Mouse (Mus musculus) frontal cortex, postnatal 25 days (tissue): ENCODE data around the gene Ube2u.
"Not testable (repeated sequence)": the region's sequence is repeated elsewhere in the genome, so short reads cannot be mapped to it uniquely, and the experiment has no call there.

ENCODE experiments used
- DNase-seq, 2 experiments: peaks; one replicate each; pipeline ENCODE4 v3.0.0; 2022; ENCODE audit warnings: low spot score in 2 of 2

The Ube2u gene

GRCm38 (mm10) chr4:100478592-100479321 is at the start of gene Ube2u:
Ube2u (plus strand) TSS chr4:100478849.
- DNase-seq = no peak

- DNase-seq = no peak
Observed at GRCm38 (mm10) chr4:100429371-100429900, 49.2 kb upstream of the Ube2u start.

GRCm38 (mm10) chr4:100435281-100436168 is 43.1 kb upstream of the Ube2u start:
- no peak for DNase-seq

- no peak for DNase-seq
Observed at GRCm38 (mm10) chr4:100436169-100436547, 42.5 kb upstream of the Ube2u start.

GRCm38 (mm10) chr4:100446897-100447296 is 31.8 kb upstream of the Ube2u start:
- DNase-seq = no peak

- DNase-seq = no peak
Observed at GRCm38 (mm10) chr4:100462493-100463120, 16.0 kb upstream of the Ube2u start.

- no peak for DNase-seq
Observed at GRCm38 (mm10) chr4:100488447-100488846, 9.8 kb downstream of the Ube2u start.

GRCm38 (mm10) chr4:100495176-100495575 is 16.5 kb downstream of the Ube2u start:
- DNase-seq = no peak

- DNase-seq = no peak
Observed at GRCm38 (mm10) chr4:100496521-100496920, 17.9 kb downstream of the Ube2u start.

- no peak for DNase-seq
Observed at GRCm38 (mm10) chr4:100498192-100498591, 19.5 kb downstream of the Ube2u start.

- not testable (repeated sequence) for DNase-seq
Observed at GRCm38 (mm10) chr4:100499037-100499601, 20.5 kb downstream of the Ube2u start.

GRCm38 (mm10) chr4:100503337-100503736 is 24.7 kb downstream of the Ube2u start:
- no peak for DNase-seq

GRCm38 (mm10) chr4:100517646-100518045 is 39.0 kb downstream of the Ube2u start:
- no peak for DNase-seq

GRCm38 (mm10) chr4:100522534-100522933 is 43.9 kb downstream of the Ube2u start:
- no peak for DNase-seq

- no peak for DNase-seq
Observed at GRCm38 (mm10) chr4:100524741-100525140, 46.1 kb downstream of the Ube2u start.

GRCm38 (mm10) chr4:100526296-100526695 is 47.6 kb downstream of the Ube2u start:
- no peak for DNase-seq

- DNase-seq = no peak
Observed at GRCm38 (mm10) chr4:100527086-100527485, 48.4 kb downstream of the Ube2u start.

GRCm38 (mm10) chr4:100527554-100528001 is 48.9 kb downstream of the Ube2u start:
- DNase-seq = no peak

- no peak for DNase-seq
Observed at GRCm38 (mm10) chr4:100533607-100534006, 55.0 kb downstream of the Ube2u start.

- DNase-seq = no peak
Observed at GRCm38 (mm10) chr4:100534946-100535345, 56.3 kb downstream of the Ube2u start.

GRCm38 (mm10) chr4:100537898-100538297 is 59.2 kb downstream of the Ube2u start:
- DNase-seq = peak in 1 of 2 experiments; percentile 20

GRCm38 (mm10) chr4:100539483-100539882 is 60.8 kb downstream of the Ube2u start:
- DNase-seq = no peak
